Mouse (Mus musculus): ENCODE measurements around the gene Slc44a1. TPM values are rescaled to one million over a fixed set of nuclear protein-coding genes. Genes with fewer than 3 reads are reported as not detected.

Slc44a1 gene
- polyA plus RNA-seq, 1 experiment from 2014 or later: 17.6 TPM

GRCm38 (mm10) chr4:53600462-53600861 is 160.2 kb downstream of the Slc44a1 start:
- H3K27ac ChIP-seq: no peak overlapping the region
- H3K9me3 ChIP-seq: no peaks in the 10 kb centered on the region
- no peaks in the 10 kb centered on the region for H3K36me3 ChIP-seq
- H3K4me3 ChIP-seq: no peak overlapping the region
- H3K27me3 ChIP-seq (replicated peaks): no peaks in the 10 kb centered on the region
- no peak for ATAC-seq (ENCODE audit: low FRiP score, low read depth)
- H3K4me1 ChIP-seq: no peaks in the 10 kb centered on the region
- no peak overlapping the region for H3K9ac ChIP-seq
- 48% methylated on average over 6 of the region's 6 CpGs for WGBS
- no peak overlapping the region for H3K4me2 ChIP-seq (replicated peaks)

GRCm38 (mm10) chr4:53614576-53615225 is 174.5 kb downstream of the Slc44a1 start:
- H3K4me2 ChIP-seq (replicated peaks): no peak overlapping the region
- H3K9me3 ChIP-seq: no peaks in the 10 kb centered on the region
- WGBS: 88% methylated on average over 5 of the region's 5 CpGs
- H3K27ac ChIP-seq: no peak overlapping the region
- no peak overlapping the region for H3K4me3 ChIP-seq
- ATAC-seq (ENCODE audit: low FRiP score, low read depth): no peak
- H3K27me3 ChIP-seq (replicated peaks): no peaks in the 10 kb centered on the region
- no peak overlapping the region for H3K9ac ChIP-seq
- no peaks in the 10 kb centered on the region for H3K36me3 ChIP-seq
- no peaks in the 10 kb centered on the region for H3K4me1 ChIP-seq

GRCm38 (mm10) chr4:53617968-53618367 is 177.8 kb downstream of the Slc44a1 start:
- no peak overlapping the region for H3K27ac ChIP-seq
- H3K9ac ChIP-seq: no peak overlapping the region
- ATAC-seq (ENCODE audit: low FRiP score, low read depth): no peak
- H3K9me3 ChIP-seq: no peaks in the 10 kb centered on the region
- no peaks in the 10 kb centered on the region for H3K36me3 ChIP-seq
- no peak overlapping the region for H3K4me3 ChIP-seq
- WGBS: 59% methylated on average over 3 of the region's 3 CpGs
- H3K4me2 ChIP-seq (replicated peaks): no peak overlapping the region
- H3K27me3 ChIP-seq (replicated peaks): no peaks in the 10 kb centered on the region
- no peaks in the 10 kb centered on the region for H3K4me1 ChIP-seq

GRCm38 (mm10) chr4:53620104-53620503 is 179.9 kb downstream of the Slc44a1 start:
- H3K9me3 ChIP-seq: no peaks in the 10 kb centered on the region
- no peaks in the 10 kb centered on the region for H3K36me3 ChIP-seq
- ATAC-seq (ENCODE audit: low FRiP score, low read depth): no peak
- H3K27me3 ChIP-seq (replicated peaks): no peaks in the 10 kb centered on the region
- H3K9ac ChIP-seq: no peak overlapping the region
- H3K4me2 ChIP-seq (replicated peaks): no peak overlapping the region
- no peak overlapping the region for H3K4me3 ChIP-seq
- 91% methylated on average over 6 of the region's 6 CpGs for WGBS
- H3K27ac ChIP-seq: no peak overlapping the region
- H3K4me1 ChIP-seq: peaks cover 8% of the 10 kb centered on the region

- WGBS: 67% methylated on average over 6 of the region's 6 CpGs
Observed at GRCm38 (mm10) chr4:53621084-53621483, 180.9 kb downstream of the Slc44a1 start.

GRCm38 (mm10) chr4:53621490-53621889 is 181.3 kb downstream of the Slc44a1 start:
- Histone ChIP-seq H3K4me3 (no peak overlapping the region), H3K9me3 (no peaks in the 10 kb centered on the region), H3K4me1 (peaks cover 10% of the 10 kb centered on the region), H3K27ac (no peak overlapping the region), H3K4me2 (replicated peaks) (no peak overlapping the region), H3K9ac (no peak overlapping the region), H3K27me3 (replicated peaks) (no peaks in the 10 kb centered on the region), H3K36me3 (no peaks in the 10 kb centered on the region)
- no peak for ATAC-seq (ENCODE audit: low FRiP score, low read depth)
- WGBS: 79% methylated on average over 5 of the region's 5 CpGs

More at GRCm38 (mm10) chr4:53621084-53621483, 180.9 kb downstream of the Slc44a1 start:
- ATAC-seq (ENCODE audit: low FRiP score, low read depth): no peak
- Histone ChIP-seq H3K9ac (no peak overlapping the region), H3K27ac (no peak overlapping the region), H3K9me3 (no peaks in the 10 kb centered on the region), H3K4me1 (peaks cover 10% of the 10 kb centered on the region), H3K36me3 (no peaks in the 10 kb centered on the region), H3K4me3 (no peak overlapping the region), H3K4me2 (replicated peaks) (no peak overlapping the region), H3K27me3 (replicated peaks) (no peaks in the 10 kb centered on the region)

GRCm38 (mm10) chr4:53623711-53624110 is 183.5 kb downstream of the Slc44a1 start:
- H3K9me3 ChIP-seq: no peaks in the 10 kb centered on the region
- no peak for ATAC-seq (ENCODE audit: low FRiP score, low read depth)
- H3K27me3 ChIP-seq (replicated peaks): no peaks in the 10 kb centered on the region
- H3K4me1 ChIP-seq: peaks cover 10% of the 10 kb centered on the region
- no peak overlapping the region for H3K27ac ChIP-seq
- no peaks in the 10 kb centered on the region for H3K36me3 ChIP-seq
- 94% methylated on average over 1 of the region's 1 CpGs for WGBS
- H3K4me3 ChIP-seq: no peak overlapping the region
- H3K9ac ChIP-seq: no peak overlapping the region
- H3K4me2 ChIP-seq (replicated peaks): no peak overlapping the region

- H3K4me3 ChIP-seq: no peak overlapping the region
- no peaks in the 10 kb centered on the region for H3K36me3 ChIP-seq
- no peak overlapping the region for H3K27ac ChIP-seq
- peak; percentile 85 for ATAC-seq (ENCODE audit: low FRiP score, low read depth)
- 37% methylated on average over 4 of the region's 4 CpGs for WGBS
- no peak overlapping the region for H3K9ac ChIP-seq
- H3K9me3 ChIP-seq: no peaks in the 10 kb centered on the region
- H3K27me3 ChIP-seq (replicated peaks): no peaks in the 10 kb centered on the region
- no peak overlapping the region for H3K4me2 ChIP-seq (replicated peaks)
- H3K4me1 ChIP-seq: peaks cover 12% of the 10 kb centered on the region
Observed at GRCm38 (mm10) chr4:53624816-53625215, 184.6 kb downstream of the Slc44a1 start.

GRCm38 (mm10) chr4:53625263-53625662 is 185.1 kb downstream of the Slc44a1 start:
- 83% methylated on average over 3 of the region's 3 CpGs for WGBS
- Histone ChIP-seq H3K36me3 (no peaks in the 10 kb centered on the region), H3K27me3 (replicated peaks) (no peaks in the 10 kb centered on the region), H3K27ac (no peak overlapping the region), H3K9me3 (no peaks in the 10 kb centered on the region), H3K9ac (no peak overlapping the region), H3K4me3 (no peak overlapping the region), H3K4me1 (peaks cover 12% of the 10 kb centered on the region), H3K4me2 (replicated peaks) (no peak overlapping the region)
- 0 out of 2 replicates have a peak, but pooled peaks have one; percentile 7 for ATAC-seq (ENCODE audit: low FRiP score, low read depth)

GRCm38 (mm10) chr4:53628924-53629323 is 188.7 kb downstream of the Slc44a1 start:
- H3K9ac ChIP-seq: no peak overlapping the region
- H3K9me3 ChIP-seq: no peaks in the 10 kb centered on the region
- no peaks in the 10 kb centered on the region for H3K27me3 ChIP-seq (replicated peaks)
- H3K27ac ChIP-seq: no peak overlapping the region
- no peak overlapping the region for H3K4me3 ChIP-seq
- H3K4me1 ChIP-seq: peaks cover 30% of the 10 kb centered on the region
- H3K36me3 ChIP-seq: no peaks in the 10 kb centered on the region
- 59% methylated on average over 4 of the region's 4 CpGs for WGBS
- no peak for ATAC-seq (ENCODE audit: low FRiP score, low read depth)
- no peak overlapping the region for H3K4me2 ChIP-seq (replicated peaks)

- H3K27ac ChIP-seq: peak overlapping the region; percentile 75
- H3K9me3 ChIP-seq: no peaks in the 10 kb centered on the region
- H3K4me1 ChIP-seq: peaks cover 25% of the 10 kb centered on the region
- peak overlapping the region; percentile 71 for H3K4me2 ChIP-seq (replicated peaks)
- H3K9ac ChIP-seq: peak overlapping the region; percentile 87
- peak overlapping the region; percentile 86 for H3K4me3 ChIP-seq
- no peaks in the 10 kb centered on the region for H3K36me3 ChIP-seq
- no peaks in the 10 kb centered on the region for H3K27me3 ChIP-seq (replicated peaks)
- peak; percentile 62 for ATAC-seq (ENCODE audit: low FRiP score, low read depth)
- WGBS: 6% methylated on average over 12 of the region's 12 CpGs
Observed at GRCm38 (mm10) chr4:53630963-53631315, 190.7 kb downstream of the Slc44a1 start.

- Histone ChIP-seq H3K9ac (peak within 1 kb of the TSS; percentile 87), H3K36me3 (no peaks in the 10 kb centered on the region), H3K27me3 (replicated peaks) (no peaks in the 10 kb centered on the region), H3K9me3 (no peaks in the 10 kb centered on the region), H3K4me1 (peaks cover 26% of the 10 kb centered on the region), H3K4me3 (peak within 1 kb of the TSS; percentile 86), H3K4me2 (replicated peaks) (peak within 1 kb of the TSS; percentile 71), H3K27ac (peak within 1 kb of the TSS; percentile 75)
- ATAC-seq (ENCODE audit: low FRiP score, low read depth): peak; percentile 91
- under 1% methylated on average over 63 of the region's 88 CpGs for WGBS
Observed at GRCm38 (mm10) chr4:53631316-53632010, 191.2 kb downstream of the Slc44a1 start, which contains the start of gene Fsd1l. Fsd1l (plus strand) TSS chr4:53631471.

- WGBS: under 1% methylated on average over 5 of the region's 5 CpGs
- ATAC-seq (ENCODE audit: low FRiP score, low read depth): no peak; the same call in 1 of the 2 replicates
- H3K9ac ChIP-seq: peak overlapping the region; percentile 87
Observed at GRCm38 (mm10) chr4:53632011-53632349, 191.8 kb downstream of the Slc44a1 start.

More at GRCm38 (mm10) chr4:53632011-53632349, 191.8 kb downstream of the Slc44a1 start:
- Histone ChIP-seq H3K4me2 (replicated peaks) (peak overlapping the region; percentile 71), H3K9me3 (no peaks in the 10 kb centered on the region), H3K4me3 (peak overlapping the region; percentile 86), H3K27me3 (replicated peaks) (no peaks in the 10 kb centered on the region), H3K4me1 (peaks cover 31% of the 10 kb centered on the region), H3K36me3 (no peaks in the 10 kb centered on the region), H3K27ac (no peak overlapping the region)
